Mouse (Mus musculus): ENCODE results near the gene Prr5l. TPM values are rescaled to one million over a fixed set of nuclear protein-coding genes. Genes with fewer than 3 reads are reported as not detected.

The Prr5l gene
- polyA plus RNA-seq, 1 experiment: 4.5 TPM

DNA sequence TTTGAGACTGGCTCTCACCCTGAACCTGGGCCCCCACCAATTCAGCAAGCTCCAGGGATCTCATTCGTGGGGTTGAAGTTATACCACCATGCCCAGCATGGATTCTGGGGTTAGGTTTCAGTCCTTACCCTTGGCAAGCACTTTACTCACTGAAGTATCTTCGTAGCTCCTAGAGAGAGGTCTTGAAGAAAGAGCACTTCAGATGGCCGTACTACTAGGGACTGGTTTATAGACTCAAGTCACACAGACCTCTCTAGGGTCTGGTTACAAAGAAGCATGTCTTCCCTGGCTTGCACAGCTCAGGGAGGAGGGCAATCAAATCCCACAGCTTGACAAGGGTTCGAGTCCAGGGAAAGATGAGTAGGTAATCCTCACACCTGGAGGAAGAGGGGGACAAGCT, 161.0 kb downstream of the Prr5l start:
- Histone ChIP-seq H3K4me3 (ENCODE audit: insufficient read depth, low read length) (no peak overlapping the region), H3K27ac (ENCODE audit: insufficient read depth, low read length) (no peak overlapping the region), H3K4me1 (ENCODE audit: control insufficient read depth, insufficient read depth, low read length) (0 out of 2 replicates have a peak, but pooled peaks cover 4% of the 10 kb centered on the region)
- TF ChIP-seq POLR2A (IDR thresholded peaks at IDR 0.05; ENCODE audit: low read depth, low read length) (no peak), CTCF (IDR thresholded peaks at IDR 0.05; ENCODE audit: borderline replicate concordance, insufficient read depth, low read length) (no peak)

GRCm38 (mm10) chr2:101717162-101717561, 165.7 kb downstream of the Prr5l start:
- Histone ChIP-seq H3K27ac (ENCODE audit: insufficient read depth, low read length) (no peak overlapping the region), H3K4me1 (ENCODE audit: control insufficient read depth, insufficient read depth, low read length) (no peaks in the 10 kb centered on the region), H3K4me3 (ENCODE audit: insufficient read depth, low read length) (no peak overlapping the region)
- TF ChIP-seq CTCF (IDR thresholded peaks at IDR 0.05; ENCODE audit: borderline replicate concordance, insufficient read depth, low read length) (no peak), POLR2A (IDR thresholded peaks at IDR 0.05; ENCODE audit: low read depth, low read length) (no peak)

GRCm38 (mm10) chr2:101715650-101716323, 167.0 kb downstream of the Prr5l start:
- Histone ChIP-seq H3K4me1 (ENCODE audit: control insufficient read depth, insufficient read depth, low read length) (no peaks in the 10 kb centered on the region), H3K27ac (ENCODE audit: insufficient read depth, low read length) (no peak overlapping the region), H3K4me3 (ENCODE audit: insufficient read depth, low read length) (no peak overlapping the region)
- TF ChIP-seq POLR2A (IDR thresholded peaks at IDR 0.05; ENCODE audit: low read depth, low read length) (no peak), CTCF (IDR thresholded peaks at IDR 0.05; ENCODE audit: borderline replicate concordance, insufficient read depth, low read length) (no peak)

DNA sequence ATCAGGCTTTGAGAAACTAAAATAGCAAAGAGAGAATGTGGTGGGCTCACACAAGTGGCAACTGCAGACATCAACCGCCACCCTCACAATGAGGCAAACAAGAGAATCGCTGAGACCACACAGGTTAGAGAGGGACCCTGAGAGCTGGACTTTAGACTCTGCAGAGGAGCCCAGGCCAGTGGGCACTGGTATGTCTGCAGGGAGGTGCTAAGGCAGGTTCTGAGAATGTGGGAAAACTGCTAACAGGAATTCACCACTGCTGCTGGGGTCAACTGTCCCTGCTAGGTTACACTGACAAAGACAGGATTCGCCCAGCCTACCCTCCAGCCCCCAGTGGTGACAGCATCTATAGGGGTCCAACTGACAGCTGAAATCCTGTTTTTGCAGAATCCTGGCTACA, 171.2 kb downstream of the Prr5l start:
- no peak overlapping the region for H3K27ac ChIP-seq (ENCODE audit: insufficient read depth, low read length)
- no peak for TF ChIP-seq POLR2A (IDR thresholded peaks at IDR 0.05; ENCODE audit: low read depth, low read length)
- TF ChIP-seq CTCF (IDR thresholded peaks at IDR 0.05; ENCODE audit: borderline replicate concordance, insufficient read depth, low read length): no peak
- H3K4me3 ChIP-seq (ENCODE audit: insufficient read depth, low read length): no peak overlapping the region

DNA sequence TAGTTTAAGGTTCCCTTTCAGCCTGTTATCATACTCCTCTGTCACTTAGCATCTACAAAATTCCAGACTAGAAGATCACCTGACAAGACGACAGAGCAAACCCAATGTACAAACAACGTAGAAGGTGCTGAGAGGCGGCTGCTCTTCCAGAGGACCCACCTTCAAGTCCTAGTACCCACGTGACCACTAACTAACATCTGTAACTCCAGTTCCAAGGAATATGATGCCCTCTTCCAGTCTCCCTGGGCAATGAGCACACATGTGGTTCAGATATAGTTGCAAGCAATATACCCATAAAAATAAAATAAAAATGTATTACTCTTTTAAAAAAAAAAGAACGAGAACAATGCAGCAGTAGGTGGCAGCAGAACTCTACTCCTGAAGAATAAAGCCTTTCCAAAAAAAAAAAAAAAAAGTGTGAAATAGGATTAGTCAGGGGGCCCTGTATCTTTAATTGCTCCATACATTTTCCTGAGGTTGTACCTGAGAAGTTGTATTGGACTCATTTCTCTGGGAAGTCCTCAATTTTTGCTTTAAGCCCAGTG, 176.8 kb downstream of the Prr5l start:
- Histone ChIP-seq H3K27ac (ENCODE audit: insufficient read depth, low read length) (no peak overlapping the region), H3K4me3 (ENCODE audit: insufficient read depth, low read length) (no peak overlapping the region), H3K4me1 (ENCODE audit: control insufficient read depth, insufficient read depth, low read length) (no peaks in the 10 kb centered on the region)
- TF ChIP-seq POLR2A (IDR thresholded peaks at IDR 0.05; ENCODE audit: low read depth, low read length): no peak
- no peak for TF ChIP-seq CTCF (IDR thresholded peaks at IDR 0.05; ENCODE audit: borderline replicate concordance, insufficient read depth, low read length)

More for the DNA sequence above, 171.2 kb downstream of the Prr5l start:
- H3K4me1 ChIP-seq (ENCODE audit: control insufficient read depth, insufficient read depth, low read length): no peaks in the 10 kb centered on the region

- no peak overlapping the region for H3K4me3 ChIP-seq (ENCODE audit: insufficient read depth, low read length)
- H3K4me1 ChIP-seq (ENCODE audit: control insufficient read depth, insufficient read depth, low read length): no peaks in the 10 kb centered on the region
- TF ChIP-seq CTCF (IDR thresholded peaks at IDR 0.05; ENCODE audit: borderline replicate concordance, insufficient read depth, low read length) (no peak), POLR2A (IDR thresholded peaks at IDR 0.05; ENCODE audit: low read depth, low read length) (no peak)
- H3K27ac ChIP-seq (ENCODE audit: insufficient read depth, low read length): no peak overlapping the region
Observed at GRCm38 (mm10) chr2:101699284-101699683, 183.5 kb downstream of the Prr5l start.

GRCm38 (mm10) chr2:101695584-101695983, 187.2 kb downstream of the Prr5l start:
- TF ChIP-seq CTCF (IDR thresholded peaks at IDR 0.05; ENCODE audit: borderline replicate concordance, insufficient read depth, low read length): no peak
- no peak for TF ChIP-seq POLR2A (IDR thresholded peaks at IDR 0.05; ENCODE audit: low read depth, low read length)
- Histone ChIP-seq H3K4me1 (ENCODE audit: control insufficient read depth, insufficient read depth, low read length) (no peaks in the 10 kb centered on the region), H3K27ac (ENCODE audit: insufficient read depth, low read length) (no peak overlapping the region), H3K4me3 (ENCODE audit: insufficient read depth, low read length) (no peak overlapping the region)

DNA sequence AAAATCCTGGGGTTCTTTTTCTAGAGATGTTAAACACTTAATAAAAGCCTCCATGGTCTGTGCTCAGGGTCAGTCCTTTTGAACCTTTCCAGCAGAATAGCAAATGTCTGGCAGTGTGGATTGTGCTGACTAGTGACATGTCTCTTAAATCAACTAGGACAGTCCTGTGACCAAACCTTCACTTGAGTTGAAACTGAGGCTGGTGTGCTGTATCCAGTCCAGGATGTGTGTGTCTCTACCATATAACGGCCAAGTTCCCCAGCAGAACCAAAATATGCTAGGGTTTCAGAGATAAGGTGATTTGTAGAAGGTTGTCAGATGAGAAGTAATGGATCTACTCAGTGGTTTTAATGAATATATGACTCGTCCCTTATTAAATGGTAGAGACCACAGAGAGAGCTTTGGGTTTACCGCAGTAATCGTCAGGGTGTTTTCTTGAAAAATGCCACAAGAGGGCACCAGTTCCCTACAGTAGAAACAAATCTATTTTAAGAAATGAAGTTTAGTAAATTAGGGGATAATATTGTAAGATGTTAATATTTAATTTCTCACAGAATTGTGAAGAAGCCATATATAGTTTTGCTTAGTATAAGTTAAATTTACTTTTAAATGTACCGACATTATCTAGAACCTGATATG, 189.1 kb downstream of the Prr5l start:
- Histone ChIP-seq H3K4me1 (ENCODE audit: control insufficient read depth, insufficient read depth, low read length) (no peaks in the 10 kb centered on the region), H3K4me3 (ENCODE audit: insufficient read depth, low read length) (no peak overlapping the region), H3K27ac (ENCODE audit: insufficient read depth, low read length) (no peak overlapping the region)
- no peak for TF ChIP-seq POLR2A (IDR thresholded peaks at IDR 0.05; ENCODE audit: low read depth, low read length)
- TF ChIP-seq CTCF (IDR thresholded peaks at IDR 0.05; ENCODE audit: borderline replicate concordance, insufficient read depth, low read length): no peak

DNA sequence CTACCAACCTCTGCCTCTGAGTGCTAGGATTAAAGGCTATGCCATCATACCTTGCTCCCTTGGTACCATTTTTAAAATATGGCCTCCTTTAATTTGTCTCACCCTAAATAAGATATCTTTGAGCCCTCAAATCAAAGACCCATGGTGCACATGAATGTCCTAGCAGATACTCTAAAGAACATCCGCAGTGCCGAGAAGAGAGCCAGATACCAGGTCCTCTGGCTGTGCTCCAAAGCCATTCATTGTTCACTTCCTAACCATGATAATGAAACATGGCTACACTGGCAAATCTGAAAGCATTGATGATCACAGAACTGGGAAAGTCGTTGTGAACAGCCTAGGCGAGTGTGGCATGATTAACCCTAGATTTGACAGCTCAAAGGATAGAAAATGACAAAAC, 189.8 kb downstream of the Prr5l start:
- Histone ChIP-seq H3K4me1 (ENCODE audit: control insufficient read depth, insufficient read depth, low read length) (no peaks in the 10 kb centered on the region), H3K27ac (ENCODE audit: insufficient read depth, low read length) (no peak overlapping the region), H3K4me3 (ENCODE audit: insufficient read depth, low read length) (no peak overlapping the region)
- TF ChIP-seq POLR2A (IDR thresholded peaks at IDR 0.05; ENCODE audit: low read depth, low read length) (no peak), CTCF (IDR thresholded peaks at IDR 0.05; ENCODE audit: borderline replicate concordance, insufficient read depth, low read length) (no peak)

- no peak overlapping the region for H3K27ac ChIP-seq (ENCODE audit: insufficient read depth, low read length)
- no peak overlapping the region for H3K4me3 ChIP-seq (ENCODE audit: insufficient read depth, low read length)
- H3K4me1 ChIP-seq (ENCODE audit: control insufficient read depth, insufficient read depth, low read length): no peaks in the 10 kb centered on the region
- TF ChIP-seq POLR2A (IDR thresholded peaks at IDR 0.05; ENCODE audit: low read depth, low read length) (no peak), CTCF (IDR thresholded peaks at IDR 0.05; ENCODE audit: borderline replicate concordance, insufficient read depth, low read length) (no peak)
Observed at GRCm38 (mm10) chr2:101690252-101690827, 192.5 kb downstream of the Prr5l start.

All from embryonic fibroblast, embryonic 13.5 days (primary cell).